Mouse (Mus musculus) kidney, embryonic 16.5 days (tissue): Measurements from ENCODE around the gene P2rx3. TPM values are rescaled to one million over a fixed set of nuclear protein-coding genes. Genes with fewer than 3 reads are reported as not detected.

Experiments
- polyA plus RNA-seq: library from polyadenylated mRNA; unstranded; fragments of >200 nt; fragmentation: Nextera tagmentation; extraction: Ambion mirVana; gene quantifications from 2 replicates; pipeline ENCODE4 v1.2.1, GENCODE M21; 2015

Gene P2rx3
- polyA plus RNA-seq, 1 experiment from 2014 or later, result 0.56 TPM

Other genes starting within 250 kb of the P2rx3 start
- 44.0 and 46.9 TPM in 2 replicates for gene Ube2l6, start 238.6 kb downstream of the P2rx3 start, polyA plus RNA-seq
- gene Smtnl1, start 214.8 kb downstream of the P2rx3 start, polyA plus RNA-seq, result 0.19 and 0.26 TPM in 2 replicates
- gene Timm10, start 210.5 kb downstream of the P2rx3 start, polyA plus RNA-seq, result 60.1 and 66.6 TPM in 2 replicates
- gene Slc43a1, start 198.6 kb downstream of the P2rx3 start, polyA plus RNA-seq, result 15.6 and 17.8 TPM in 2 replicates
- gene Rtn4rl2, start 150.8 kb downstream of the P2rx3 start, polyA plus RNA-seq, result 1.0 and 1.5 TPM in 2 replicates
- 57.4 and 58.0 TPM in 2 replicates for gene Slc43a3, start 100.9 kb downstream of the P2rx3 start, polyA plus RNA-seq
- gene Prg2, start 57.0 kb downstream of the P2rx3 start, polyA plus RNA-seq, result 0.36 TPM in 1 of 2 replicates, not detected in the other
- not detected in 2 replicates for gene Prg3, start 49.2 kb downstream of the P2rx3 start, polyA plus RNA-seq
- 316 and 329 TPM in 2 replicates for gene Ssrp1, start 228 bp downstream of the P2rx3 start, polyA plus RNA-seq
- gene Tnks1bp1, start 10.6 kb upstream of the P2rx3 start, polyA plus RNA-seq, result 34.2 and 40.6 TPM in 2 replicates
- 125 and 126 TPM in 2 replicates for gene Aplnr, start 98.8 kb upstream of the P2rx3 start, polyA plus RNA-seq
- gene Lrrc55, start 159.7 kb upstream of the P2rx3 start, polyA plus RNA-seq, result 0.68 and 0.80 TPM in 2 replicates